Mouse (Mus musculus): ENCODE measurements around the gene Babam2.
A peak's percentile ranks its signal among the peaks of the same experiment; 100 is the strongest.

The Babam2 gene

GRCm38 (mm10) chr5:31697644-31698296 is at the start of gene Babam2:
Gene Babam2 (plus strand): TSS chr5:31697684.
- peak; percentile 87 for DNase-seq (ENCODE audit: low spot score)

- no peak for DNase-seq (ENCODE audit: low spot score)
Observed at GRCm38 (mm10) chr5:31650518-31651288, 46.8 kb upstream of the Babam2 start.

DNA sequence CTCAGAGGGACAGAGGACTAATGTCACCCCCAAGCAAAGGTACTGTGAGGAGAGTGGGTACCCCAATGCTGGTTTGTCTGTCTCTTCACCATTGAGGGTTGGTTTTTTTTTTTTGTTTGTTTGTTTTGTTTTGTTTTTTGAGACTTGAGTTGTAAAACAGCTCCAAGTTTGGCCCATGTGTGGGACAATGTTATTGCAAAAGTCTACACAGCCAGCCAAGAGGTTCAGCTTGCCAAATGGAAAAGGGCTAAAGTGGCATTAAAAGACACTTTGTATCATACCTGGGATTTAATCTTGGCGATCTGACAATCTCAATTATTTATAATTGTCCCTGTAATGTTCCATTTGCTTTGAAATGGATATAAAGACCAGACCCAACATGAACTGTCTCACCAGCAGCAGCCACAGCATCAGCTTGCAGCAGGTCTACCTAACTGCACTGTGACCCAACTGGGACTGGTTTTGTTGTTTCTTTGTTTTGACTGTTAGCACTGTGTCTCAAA is 41.7 kb upstream of the Babam2 start:
- no peak for DNase-seq (ENCODE audit: low spot score)

DNA sequence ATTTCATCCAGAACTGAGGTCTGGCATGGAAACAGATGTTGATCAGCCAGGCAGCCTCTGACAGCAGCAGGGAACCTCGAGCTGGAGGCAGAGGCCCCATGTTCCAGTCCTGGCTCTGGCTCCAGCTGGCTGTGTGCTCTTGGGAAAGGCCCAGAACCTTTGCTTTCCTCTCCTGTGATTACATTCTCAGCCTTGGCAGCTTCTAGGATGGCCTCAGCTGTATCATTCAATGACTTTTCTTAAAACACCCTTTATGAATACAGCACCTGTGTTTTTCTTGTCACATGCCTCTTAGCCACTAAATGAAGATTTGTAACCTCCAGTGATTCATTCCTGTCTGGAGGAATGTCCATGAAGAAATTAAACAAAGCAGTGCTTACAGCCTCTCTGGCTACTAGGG is 31.3 kb upstream of the Babam2 start:
- no peak for DNase-seq (ENCODE audit: low spot score)

DNA sequence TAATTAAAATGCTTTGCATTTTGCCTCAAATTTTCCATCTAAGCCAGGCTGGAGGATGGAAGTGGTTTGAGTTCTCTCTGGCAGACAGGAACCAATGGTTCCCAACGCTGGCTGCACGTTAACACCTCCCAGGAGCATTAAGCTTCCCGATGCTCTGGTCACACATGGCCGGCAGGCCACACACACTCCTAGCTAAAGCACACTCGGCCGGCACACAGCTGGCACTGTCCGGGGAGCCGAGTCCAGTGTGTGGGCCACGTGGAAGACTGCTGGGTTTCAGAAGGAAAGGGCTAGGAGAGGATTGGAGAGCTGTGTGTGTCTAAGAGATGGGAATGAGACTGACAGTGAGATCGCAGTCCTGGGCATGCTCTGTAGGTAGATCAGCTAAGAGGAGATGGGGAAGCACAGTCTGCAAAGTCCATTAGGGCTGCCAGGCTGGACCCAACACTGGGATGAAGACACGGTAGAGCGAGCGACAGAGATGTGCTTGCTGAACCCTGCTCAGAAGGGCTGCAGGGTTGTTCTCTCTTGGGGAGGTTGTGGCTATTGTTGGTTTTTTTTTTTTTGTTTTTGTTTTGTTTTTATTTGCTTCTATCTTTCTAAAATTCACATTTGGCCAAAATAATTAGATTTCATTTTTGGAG is 29.0 kb upstream of the Babam2 start:
- no peak for DNase-seq (ENCODE audit: low spot score)

GRCm38 (mm10) chr5:31669984-31670383 is 27.5 kb upstream of the Babam2 start:
- DNase-seq (ENCODE audit: low spot score), result no peak

- DNase-seq (ENCODE audit: low spot score), result no peak
Observed at GRCm38 (mm10) chr5:31671137-31671536, 26.3 kb upstream of the Babam2 start.

- DNase-seq (ENCODE audit: low spot score), result no peak
Observed at GRCm38 (mm10) chr5:31673431-31673830, 24.1 kb upstream of the Babam2 start.

DNA sequence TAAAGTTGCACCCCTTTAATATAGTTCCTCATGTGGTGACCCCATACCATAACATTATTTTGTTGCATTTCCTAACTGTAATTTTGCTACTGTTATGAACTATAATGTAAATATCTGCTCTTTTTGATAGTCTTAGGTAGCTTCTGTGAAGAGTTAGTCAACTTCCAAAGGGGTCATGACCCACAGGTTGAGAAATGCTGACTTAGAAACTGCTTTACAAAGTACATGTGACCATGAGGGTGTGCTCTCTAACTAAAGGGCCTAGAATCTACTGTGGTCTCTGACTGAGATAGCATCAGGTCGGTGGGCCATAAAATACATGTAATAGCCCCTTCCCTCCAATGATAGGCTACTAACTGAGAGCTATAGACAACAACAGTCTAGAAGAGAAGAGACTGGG is 19.5 kb upstream of the Babam2 start:
- DNase-seq (ENCODE audit: low spot score), result no peak

- no peak for DNase-seq (ENCODE audit: low spot score)
Observed at GRCm38 (mm10) chr5:31680183-31680582, 17.3 kb upstream of the Babam2 start.

GRCm38 (mm10) chr5:31682305-31682704 is 15.2 kb upstream of the Babam2 start:
- DNase-seq (ENCODE audit: low spot score), result no peak

DNA sequence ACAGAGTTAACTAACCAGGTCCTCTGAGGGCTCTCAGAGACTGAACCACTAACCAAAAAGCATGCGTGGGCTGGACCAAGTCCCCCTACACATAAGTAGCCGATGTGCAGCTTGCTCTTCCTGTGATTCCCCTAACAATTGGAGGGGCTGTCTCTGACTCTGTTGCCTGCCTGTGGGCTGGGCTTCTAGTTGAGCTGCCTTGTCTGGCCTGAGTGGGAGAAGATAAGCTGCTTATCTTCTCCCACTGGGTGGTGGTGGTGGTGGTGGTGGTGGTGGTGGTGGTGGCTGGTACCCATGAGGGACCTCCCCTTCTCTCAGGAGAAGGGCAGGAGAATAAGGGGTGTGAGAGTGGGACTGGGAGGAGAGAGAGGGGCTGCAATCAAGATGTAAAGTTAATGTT is 11.4 kb upstream of the Babam2 start:
- no peak for DNase-seq (ENCODE audit: low spot score)

DNA sequence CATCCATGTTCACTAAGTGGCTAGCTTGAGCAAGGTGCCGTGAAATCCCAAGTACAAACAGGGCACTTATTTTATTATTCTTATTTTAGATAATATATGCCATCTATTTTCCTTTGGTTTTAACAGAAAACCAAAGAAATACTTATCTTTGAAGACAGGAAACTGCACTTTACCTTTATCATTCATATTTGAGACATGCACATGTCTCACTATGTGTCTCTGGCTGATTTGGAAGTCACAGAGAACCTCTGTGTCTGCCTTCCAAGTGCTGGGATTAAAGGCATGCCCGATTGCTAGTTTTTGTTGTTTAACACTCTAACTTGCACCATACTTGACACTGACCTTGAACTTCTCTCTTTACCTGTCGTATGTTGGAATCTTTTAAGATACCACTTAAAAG is 9.5 kb upstream of the Babam2 start:
- DNase-seq (ENCODE audit: low spot score), result no peak

- no peak for DNase-seq (ENCODE audit: low spot score)
Observed at GRCm38 (mm10) chr5:31693191-31693590, 4.3 kb upstream of the Babam2 start.

DNA sequence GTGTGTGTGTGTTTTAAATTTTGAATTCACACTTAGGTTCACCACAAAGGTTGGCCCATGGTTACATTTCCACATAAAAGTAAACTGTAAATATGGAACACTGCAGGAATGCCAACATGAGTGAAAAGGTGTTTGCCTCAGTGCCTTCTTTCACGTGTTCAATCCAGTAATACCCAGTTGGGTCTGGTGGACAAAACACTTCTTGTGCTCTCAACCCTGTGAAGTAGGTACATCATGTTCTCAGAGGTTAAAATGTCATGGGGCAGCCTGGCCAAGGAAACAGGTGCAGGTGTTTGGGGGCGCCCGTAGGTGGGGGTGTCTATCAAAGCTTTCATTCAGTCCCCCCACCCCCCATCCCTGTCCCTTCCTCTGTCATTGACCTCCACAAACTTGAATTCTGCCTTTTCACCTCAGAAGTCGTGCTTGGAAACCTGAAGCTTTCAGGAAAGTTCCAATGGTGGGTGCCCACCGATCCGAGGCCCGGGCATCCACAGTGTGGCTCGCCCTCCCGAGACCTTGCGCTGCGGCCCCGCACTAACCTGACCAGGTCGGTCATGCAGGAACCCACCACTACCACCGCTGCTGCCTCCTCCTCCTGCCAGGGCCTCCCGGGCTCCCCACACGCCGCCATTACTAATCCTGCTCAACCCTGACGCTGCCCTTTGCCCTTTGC is 377 bp upstream of the Babam2 start, which contains the start of gene Rbks:
Gene Rbks (minus strand): TSS at position 657 of the 673 bp plus-strand sequence.
- no peak for DNase-seq (ENCODE audit: low spot score)

GRCm38 (mm10) chr5:31698297-31698726 is 828 bp downstream of the Babam2 start:
- peak; percentile 64 for DNase-seq (ENCODE audit: low spot score)

GRCm38 (mm10) chr5:31698931-31699330 is 1.4 kb downstream of the Babam2 start:
- no peak for DNase-seq (ENCODE audit: low spot score)

- DNase-seq (ENCODE audit: low spot score), result no peak
Observed at GRCm38 (mm10) chr5:31699397-31699796, 1.9 kb downstream of the Babam2 start.

DNA sequence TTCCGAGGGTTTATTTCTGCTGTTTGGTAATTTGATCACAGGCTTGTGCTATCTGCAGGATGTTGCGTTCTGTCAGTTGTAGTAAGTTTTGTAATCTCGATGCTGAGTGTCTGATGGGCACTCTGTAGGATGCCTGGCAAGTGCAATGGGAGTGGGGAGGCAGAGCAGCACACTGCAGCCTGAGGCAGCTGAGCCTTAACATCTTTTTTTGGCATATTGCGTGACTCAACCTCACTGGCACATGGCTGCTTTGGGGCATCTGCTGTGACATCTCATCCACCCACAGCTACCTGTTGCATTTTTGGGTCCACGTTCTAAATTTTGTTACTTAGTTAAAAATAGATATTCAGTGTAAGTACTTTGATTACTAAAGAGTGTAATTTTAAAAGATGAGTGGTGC is 7.5 kb downstream of the Babam2 start:
- no peak for DNase-seq (ENCODE audit: low spot score)

DNA sequence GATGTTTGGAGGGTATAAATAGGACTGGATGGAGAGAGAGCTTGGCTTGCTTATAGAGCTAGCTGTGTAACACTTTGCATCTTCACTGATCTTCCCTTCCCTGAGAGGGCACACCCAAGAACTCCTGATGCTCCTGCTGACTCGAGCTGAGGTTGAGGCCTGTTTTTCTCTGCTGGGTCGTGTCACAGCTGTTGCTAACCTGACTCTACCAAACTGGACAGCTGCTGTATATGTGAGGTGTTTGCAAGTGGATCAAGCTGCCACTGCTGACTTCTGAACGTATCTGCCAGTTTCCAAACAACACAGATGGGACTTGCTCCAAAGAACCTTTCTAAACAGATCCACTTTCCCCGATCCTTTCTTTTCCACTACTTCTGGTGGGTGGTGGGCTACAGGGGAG is 9.3 kb downstream of the Babam2 start:
- no peak for DNase-seq (ENCODE audit: low spot score)

DNA sequence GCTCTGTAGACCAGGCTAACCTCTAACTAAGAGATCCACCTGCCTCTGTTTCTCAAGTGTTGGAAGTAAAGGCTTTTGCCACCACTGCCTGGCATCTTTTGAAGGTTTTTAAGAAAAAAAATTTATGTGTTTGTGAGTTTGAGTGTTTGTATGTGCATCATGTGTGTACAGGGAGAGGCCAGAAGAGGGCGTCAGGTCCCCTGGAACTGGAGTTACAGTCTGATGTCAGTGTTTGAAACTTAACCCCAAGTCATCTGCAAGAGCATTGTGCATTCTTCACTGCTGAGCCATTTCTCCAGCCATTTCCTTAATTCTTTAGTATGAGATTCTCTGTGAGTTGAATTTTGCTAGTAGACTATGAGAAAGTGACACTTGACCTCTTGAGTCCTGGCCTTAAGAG is 11.9 kb downstream of the Babam2 start:
- DNase-seq (ENCODE audit: low spot score), result no peak

DNA sequence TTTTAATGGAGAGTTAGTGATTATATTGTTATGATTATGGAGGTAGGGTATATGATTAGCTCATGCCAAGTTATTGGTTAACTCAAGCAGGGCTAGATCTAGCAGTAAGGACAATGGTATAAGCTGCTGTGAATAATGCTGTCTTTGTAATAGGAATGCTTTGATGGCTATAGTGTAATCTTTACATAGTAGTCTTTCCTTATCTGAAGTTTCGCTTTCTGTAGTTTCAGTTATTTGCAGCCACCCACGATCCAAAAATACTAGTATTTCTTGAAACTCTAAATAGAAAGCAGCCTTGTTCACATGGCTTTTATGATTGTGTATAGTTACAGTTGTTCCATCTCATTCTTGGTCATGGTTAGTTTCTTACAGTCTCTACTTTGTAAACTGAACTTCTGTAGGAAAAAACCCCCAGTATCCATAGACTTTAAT is 15.8 kb downstream of the Babam2 start:
- no peak for DNase-seq (ENCODE audit: low spot score)
